Mouse (Mus musculus): ENCODE measurements around the gene Kank1.

GRCm38 (mm10) chr19:25283665-25284064 lies 46.9 kb downstream of the Kank1 start:
- TF ChIP-seq CTCF (IDR thresholded peaks at IDR 0.05; ENCODE audit: low read depth), result no peak
- no peak for TF ChIP-seq EP300 (IDR thresholded peaks at IDR 0.05; ENCODE audit: low read depth)

All from heart, postnatal 0 days (tissue).